Mouse (Mus musculus) CH12.LX (cell line): ENCODE data around the gene Tmem150a. TPM values are rescaled to one million over a fixed set of nuclear protein-coding genes. Genes with fewer than 3 reads are reported as not detected.

ENCODE experiments used
- DNase-seq: peaks from one replicate; pipeline ENCODE4 v3.0.0-alpha.2; 2013; ENCODE audit errors: extremely low read depth
- H3K27ac ChIP-seq: 2 replicates; pipeline ENCODE4 v1.5.1; 2012; ENCODE audit warnings: low read depth, mild to moderate bottlenecking, control low read depth, moderate library complexity; ENCODE audit not compliant: insufficient read depth
- H3K27me3 ChIP-seq: replicated peaks from 2 replicates; pipeline ENCODE3; 2012; ENCODE audit warnings: inconsistent platforms
- H3K36me3 ChIP-seq, 2 experiments: replicated peaks in 1 of 2; 2 replicates each; pipeline versions ENCODE3 to v1.6.1; 2012; ENCODE audit warnings: inconsistent platforms in 1 of 2, low read length in 1 of 2, mild to moderate bottlenecking in 1 of 2, mixed read lengths in 1 of 2, moderate library complexity in 1 of 2; ENCODE audit not compliant: control insufficient read depth in 1 of 2, insufficient read depth in 1 of 2
- H3K4me1 ChIP-seq, 2 experiments: 2 replicates each; pipeline ENCODE4 v1.6.1; 2012; ENCODE audit warnings: inconsistent platforms in 1 of 2, moderate library complexity in 1 of 2; ENCODE audit not compliant: insufficient read depth in 2 of 2, control insufficient read depth in 1 of 2
- H3K4me2 ChIP-seq: 2 replicates; pipeline ENCODE4 v1.6.1; 2012; ENCODE audit warnings: low read depth, mild to moderate bottlenecking, control low read depth; ENCODE audit not compliant: poor library complexity, insufficient read depth, severe bottlenecking
- H3K4me3 ChIP-seq, 3 experiments: fragments of 150-350 bp in 1 of 3; sonication (generic) in 1 of 3; replicated peaks in 1 of 3; 2 replicates each; pipeline versions ENCODE3 to v1.5.1; 2011 to 2012; ENCODE audit warnings: low read depth in 2 of 3, low read length in 2 of 3, mild to moderate bottlenecking in 2 of 3, moderate library complexity in 2 of 3, control low read depth in 1 of 3, improper control_type of control experiment in 1 of 3, inconsistent platforms in 1 of 3, mixed read lengths in 1 of 3; ENCODE audit not compliant: poor library complexity in 1 of 3
- H3K79me2 ChIP-seq: replicated peaks from 2 replicates; pipeline ENCODE4 v1.6.1; 2012; ENCODE audit warnings: mild to moderate bottlenecking, moderate library complexity; ENCODE audit not compliant: control insufficient read depth, poor library complexity, insufficient read depth, severe bottlenecking; ENCODE audit errors: extremely low read depth
- H3K9ac ChIP-seq: 2 replicates; pipeline ENCODE4 v1.6.1; 2012; ENCODE audit warnings: low read depth, mild to moderate bottlenecking, control low read depth, moderate library complexity; ENCODE audit not compliant: insufficient read depth
- H3K9me3 ChIP-seq: replicated peaks from 2 replicates; pipeline ENCODE3; 2012; ENCODE audit warnings: low read length, inconsistent platforms, mixed read lengths
- BHLHE40 ChIP-seq: IDR thresholded peaks from 2 replicates; pipeline ENCODE4 v1.6.1; 2011; ENCODE audit warnings: mild to moderate bottlenecking, low read depth, low read length, improper control_type of control experiment
- CHD2 ChIP-seq: IDR thresholded peaks from 2 replicates; pipeline ENCODE4 v1.6.1; 2011; ENCODE audit warnings: low read length, improper control_type of control experiment
- CTCF ChIP-seq, 2 experiments: IDR thresholded peaks in 1 of 2; conservative IDR thresholded peaks in 1 of 2; 2 replicates each; pipeline ENCODE4 v1.5.1; 2011 to 2012; ENCODE audit warnings: low read depth in 2 of 2, low read length in 2 of 2, improper control_type of control experiment in 1 of 2, inconsistent platforms in 1 of 2, mild to moderate bottlenecking in 1 of 2, moderate library complexity in 1 of 2
- ELF1 ChIP-seq: IDR thresholded peaks from 2 replicates; pipeline ENCODE4 v1.6.1; 2014; ENCODE audit warnings: low read depth, mild to moderate bottlenecking, inconsistent platforms, low read length, improper control_type of control experiment
- EP300 ChIP-seq: IDR thresholded peaks from 2 replicates; pipeline ENCODE4 v1.6.1; 2011; ENCODE audit warnings: low read length, improper control_type of control experiment
- ETS1 ChIP-seq: conservative IDR thresholded peaks from 2 replicates; pipeline ENCODE4 v1.6.1; 2012; ENCODE audit warnings: low read depth, mild to moderate bottlenecking, inconsistent platforms, low read length, improper control_type of control experiment, moderate library complexity
- GABPA ChIP-seq: IDR thresholded peaks from 2 replicates; pipeline ENCODE4 v1.6.1; 2012; ENCODE audit warnings: low read depth, low read length, improper control_type of control experiment, inconsistent platforms; ENCODE audit not compliant: insufficient replicate concordance
- HCFC1 ChIP-seq: IDR thresholded peaks from 2 replicates; pipeline ENCODE4 v1.6.1; 2012; ENCODE audit warnings: low read depth, mild to moderate bottlenecking, inconsistent platforms, low read length, improper control_type of control experiment
- IRF4 ChIP-seq: IDR thresholded peaks from 2 replicates; pipeline ENCODE4 v1.6.1; 2014; ENCODE audit warnings: low read depth, mild to moderate bottlenecking, inconsistent platforms, low read length, improper control_type of control experiment
- JUN ChIP-seq: IDR thresholded peaks from 2 replicates; pipeline ENCODE4 v1.6.1; 2011; ENCODE audit warnings: low read depth, mild to moderate bottlenecking, low read length, improper control_type of control experiment, moderate library complexity; ENCODE audit not compliant: insufficient read depth
- JUND ChIP-seq: conservative IDR thresholded peaks from 2 replicates; pipeline ENCODE4 v1.6.1; 2011; ENCODE audit warnings: low read depth, low read length, improper control_type of control experiment
- KAT2A ChIP-seq: IDR thresholded peaks from 2 replicates; pipeline ENCODE4 v1.6.1; 2012; ENCODE audit warnings: low read length, improper control_type of control experiment, inconsistent platforms; ENCODE audit not compliant: insufficient replicate concordance
- MAX ChIP-seq: IDR thresholded peaks from 2 replicates; pipeline ENCODE4 v1.6.1; 2011; ENCODE audit warnings: low read length, improper control_type of control experiment
- MEF2A ChIP-seq: IDR thresholded peaks from 2 replicates; pipeline ENCODE4 v1.6.1; 2014; ENCODE audit warnings: low read depth, mild to moderate bottlenecking, inconsistent platforms, low read length, improper control_type of control experiment, borderline replicate concordance
- MYC ChIP-seq: IDR thresholded peaks from 2 replicates; pipeline ENCODE4 v1.6.1; 2011; ENCODE audit warnings: low read depth, mild to moderate bottlenecking, improper control_type of control experiment, low read length
- NRF1 ChIP-seq: IDR thresholded peaks from 2 replicates; pipeline ENCODE4 v1.6.1; 2014; ENCODE audit warnings: low read depth, mild to moderate bottlenecking, inconsistent platforms, low read length, improper control_type of control experiment, moderate library complexity
- PAX5 ChIP-seq: IDR thresholded peaks from 2 replicates; pipeline ENCODE4 v1.6.1; 2012; ENCODE audit warnings: low read length, inconsistent platforms, mixed read lengths
- POLR2A ChIP-seq: IDR thresholded peaks from 2 replicates; pipeline ENCODE4 v1.6.1; 2011; ENCODE audit warnings: low read depth, mild to moderate bottlenecking, improper control_type of control experiment, low read length
- SMC3 ChIP-seq: IDR thresholded peaks from 2 replicates; pipeline ENCODE4 v1.6.1; 2011; ENCODE audit warnings: low read depth, low read length, improper control_type of control experiment
- TBP ChIP-seq: conservative IDR thresholded peaks from 2 replicates; pipeline ENCODE4 v1.6.1; 2011; ENCODE audit warnings: low read depth, low read length, improper control_type of control experiment
- TCF12 ChIP-seq: IDR thresholded peaks from 2 replicates; pipeline ENCODE4 v1.6.1; 2014; ENCODE audit warnings: low read depth, mild to moderate bottlenecking, inconsistent platforms, low read length, improper control_type of control experiment
- UBTF ChIP-seq: IDR thresholded peaks from 2 replicates; pipeline ENCODE4 v1.6.1; 2012; ENCODE audit warnings: low read depth, mild to moderate bottlenecking, inconsistent platforms, low read length, improper control_type of control experiment, moderate library complexity
- USF1 ChIP-seq: IDR thresholded peaks from 2 replicates; pipeline ENCODE4 v1.6.1; 2014; ENCODE audit warnings: low read depth, mild to moderate bottlenecking, inconsistent platforms, low read length, improper control_type of control experiment
- USF2 ChIP-seq: conservative IDR thresholded peaks from 2 replicates; pipeline ENCODE4 v1.6.1; 2011; ENCODE audit warnings: low read depth, low read length, improper control_type of control experiment
- ZKSCAN1 ChIP-seq: IDR thresholded peaks from 2 replicates; pipeline ENCODE4 v1.6.1; 2012; ENCODE audit warnings: low read depth, inconsistent platforms, low read length, improper control_type of control experiment, borderline replicate concordance
- ZNF384 ChIP-seq: IDR thresholded peaks from 2 replicates; pipeline ENCODE4 v1.6.1; 2012; ENCODE audit warnings: low read depth, low read length, improper control_type of control experiment, inconsistent platforms
- dilution Hi-C: fragments of 300-500 bp; cut with MboI; formaldehyde crosslinking; loops from 2 replicates; pipeline ENCODE4 v1.14.3; 2020; ENCODE audit warnings: low sequenced_read_pairs; ENCODE audit not compliant: extremely low pct_unique_long_range_greater_than_20kb, extremely low pct_ligation_motif_present
- in situ Hi-C: fragments of 300-500 bp; cut with MboI; formaldehyde crosslinking; loops from 3 replicates; pipeline ENCODE4 v1.14.3; 2019; ENCODE audit warnings: low sequenced_read_pairs, low pct_ligation_motif_present, low pct_unique_long_range_greater_than_20kb, mixed read lengths
- polyA plus RNA-seq: library from polyadenylated mRNA; unstranded; fragments of >175 nt; gene quantifications from 2 replicates; pipeline ENCODE4 v1.2.1, GENCODE M21; 2012; ENCODE audit warnings: low read depth; ENCODE audit not compliant: insufficient read length
- total RNA-seq, 2 experiments: library from RNA; depleted of rRNA; stranded (reverse); fragments of 300-350 nt in 1 of 2; fragments of >200 nt in 1 of 2; gene quantifications; 2 replicates each; pipeline ENCODE4 v1.2.3; 2012 to 2014

Tmem150a gene
- total and polyA plus RNA-seq, 3 experiments: 0.24 to 0.93 (median 0.59) TPM

GRCm38 (mm10) chr6:72374820-72375563, 19.7 kb downstream of the Tmem150a start:
- peak; percentile 43 for DNase-seq
- H3K27me3 ChIP-seq: peaks cover 11% of the 10 kb centered on the region
- H3K4me2 ChIP-seq: peak overlapping the region; percentile 30; the same call in 1 of the 2 replicates
- no peaks in the 10 kb centered on the region for H3K9me3 ChIP-seq
- no peaks in the 10 kb centered on the region for H3K36me3 ChIP-seq
- no peak for TF ChIP-seq POLR2A
- no peak for TF ChIP-seq GABPA
- TF ChIP-seq MYC: no peak
- TF ChIP-seq TCF12: no peak
- peak; percentile 77 for TF ChIP-seq EP300
- TF ChIP-seq PAX5: no peak
- TF ChIP-seq SMC3: no peak
- TF ChIP-seq TBP: no peak
- no peak for TF ChIP-seq USF2
- TF ChIP-seq JUND: no peak
- no peak for TF ChIP-seq KAT2A
- no peak for TF ChIP-seq HCFC1
- TF ChIP-seq ZKSCAN1: no peak
- TF ChIP-seq UBTF: no peak
- TF ChIP-seq IRF4: peak; percentile 49; the same call in 1 of the 2 replicates
- TF ChIP-seq BHLHE40: 0 out of 2 replicates have a peak, but pooled peaks have one; percentile 14
- TF ChIP-seq NRF1: no peak
- TF ChIP-seq CHD2: no peak
- no peak for TF ChIP-seq ELF1
- no peak for TF ChIP-seq USF1
- no peak for TF ChIP-seq CTCF (conservative IDR thresholded peaks at IDR 0.05 in 1 of 2, IDR thresholded peaks at IDR 0.05 in 1 of 2; ENCODE audit: low read depth in 2 of 2, low read length in 2 of 2)
- TF ChIP-seq MEF2A: no peak
- TF ChIP-seq ETS1: 0 out of 2 replicates have a peak, but pooled peaks have one; percentile 9
- TF ChIP-seq JUN: no peak
- no peak for TF ChIP-seq MAX
- no peak for TF ChIP-seq ZNF384
- H3K79me2 ChIP-seq: no peaks in the 10 kb centered on the region
- no peak overlapping the region for H3K27ac ChIP-seq
- H3K4me1 ChIP-seq: peaks cover 2 to 19% of the 10 kb centered on the region in 2 experiments; a peak in 3 of 4 replicates
- dilution Hi-C loops: no loop called here
- H3K9ac ChIP-seq: no peak overlapping the region
- in situ Hi-C loops: no loop called here
- no peak overlapping the region for H3K4me3 ChIP-seq
